Mouse (Mus musculus) neural tube, embryonic 15.5 days (tissue): ENCODE measurements around the gene Zeb2. TPM values are rescaled to one million over a fixed set of nuclear protein-coding genes. Genes with fewer than 3 reads are reported as not detected.

Source experiments
- ATAC-seq: fragments of 200-750 bp; cut with Nextera tagmentation; 2 replicates; pipeline ENCODE4 v1.8.0; 2017; ENCODE audit warnings: mild to moderate bottlenecking, moderate TSS enrichment, moderate library complexity; ENCODE audit not compliant: low FRiP score
- H3K27ac ChIP-seq: fragments of 300-500 bp; sonication (generic); replicated peaks from 2 replicates; pipeline ENCODE4 v1.5.1; 2015; ENCODE audit warnings: mild to moderate bottlenecking, inconsistent platforms
- H3K27me3 ChIP-seq: fragments of 300-500 bp; sonication (generic); replicated peaks from 2 replicates; pipeline ENCODE4 v1.6.1; 2015; ENCODE audit warnings: inconsistent platforms
- H3K36me3 ChIP-seq: fragments of 300-500 bp; sonication (generic); 2 replicates; pipeline ENCODE4 v1.6.1; 2015; ENCODE audit warnings: inconsistent platforms
- H3K4me1 ChIP-seq: fragments of 300-500 bp; sonication (generic); 2 replicates; pipeline ENCODE4 v1.6.1; 2015; ENCODE audit warnings: inconsistent platforms
- H3K4me2 ChIP-seq: fragments of 300-500 bp; sonication (generic); 2 replicates; pipeline ENCODE4 v1.6.1; 2015; ENCODE audit warnings: inconsistent platforms, mild to moderate bottlenecking, moderate library complexity
- H3K4me3 ChIP-seq: fragments of 300-500 bp; sonication (generic); replicated peaks from 2 replicates; pipeline ENCODE4 v1.5.1; 2015; ENCODE audit warnings: mild to moderate bottlenecking, inconsistent platforms
- H3K9ac ChIP-seq: fragments of 300-500 bp; sonication (generic); replicated peaks from 2 replicates; pipeline ENCODE4 v1.6.1; 2015; ENCODE audit warnings: mild to moderate bottlenecking, inconsistent platforms
- H3K9me3 ChIP-seq: fragments of 300-500 bp; sonication (generic); replicated peaks from 2 replicates; pipeline ENCODE4 v1.6.1; 2016; ENCODE audit warnings: inconsistent platforms
- WGBS: fragments of 180-500 bp; shearing (Covaris S2); methylation state at CpG from one replicate; pipeline ENCODE4 v1.1.7; 2015; ENCODE audit warnings: mixed read lengths; 5-methylcytosine and 5-hydroxymethylcytosine counted together
- polyA plus RNA-seq: library from polyadenylated mRNA; unstranded; fragments of >200 nt; fragmentation: Nextera tagmentation; extraction: Ambion mirVana; gene quantifications from 2 replicates; pipeline ENCODE4 v1.2.1, GENCODE M21; 2015

The Zeb2 gene
- polyA plus RNA-seq, 1 experiment from 2014 or later = 40.5 TPM

DNA sequence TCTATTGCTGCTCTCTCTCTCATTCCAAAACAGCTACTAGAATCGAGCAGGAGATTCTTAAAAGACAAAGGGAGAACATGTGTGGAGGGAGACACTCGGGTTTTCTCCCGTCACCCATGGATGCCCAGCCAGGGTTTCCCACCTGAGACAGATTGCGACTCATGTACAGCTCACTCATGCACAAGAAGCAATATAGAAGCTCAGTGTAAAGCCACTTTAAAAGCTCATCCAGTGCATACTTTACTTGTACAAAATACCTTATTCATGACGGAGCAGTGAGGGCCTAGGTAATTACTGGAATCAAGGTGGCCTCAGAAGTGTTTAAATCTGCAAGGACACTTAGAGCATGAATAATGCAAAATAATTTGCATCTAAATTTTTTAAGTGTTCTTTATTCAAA, 45.9 kb downstream of the Zeb2 start:
- Histone ChIP-seq H3K4me1 (peaks cover 10% of the 10 kb centered on the region; the same call in 1 of the 2 replicates), H3K4me3 (no peak overlapping the region), H3K36me3 (no peaks in the 10 kb centered on the region), H3K4me2 (no peak overlapping the region), H3K9ac (no peak overlapping the region), H3K27me3 (no peaks in the 10 kb centered on the region), H3K27ac (0 out of 2 replicates have a peak overlapping the region, but pooled peaks have one; percentile 38), H3K9me3 (no peaks in the 10 kb centered on the region)
- no peak for ATAC-seq
- WGBS = 38% methylated on average over 5 of the region's 5 CpGs

DNA sequence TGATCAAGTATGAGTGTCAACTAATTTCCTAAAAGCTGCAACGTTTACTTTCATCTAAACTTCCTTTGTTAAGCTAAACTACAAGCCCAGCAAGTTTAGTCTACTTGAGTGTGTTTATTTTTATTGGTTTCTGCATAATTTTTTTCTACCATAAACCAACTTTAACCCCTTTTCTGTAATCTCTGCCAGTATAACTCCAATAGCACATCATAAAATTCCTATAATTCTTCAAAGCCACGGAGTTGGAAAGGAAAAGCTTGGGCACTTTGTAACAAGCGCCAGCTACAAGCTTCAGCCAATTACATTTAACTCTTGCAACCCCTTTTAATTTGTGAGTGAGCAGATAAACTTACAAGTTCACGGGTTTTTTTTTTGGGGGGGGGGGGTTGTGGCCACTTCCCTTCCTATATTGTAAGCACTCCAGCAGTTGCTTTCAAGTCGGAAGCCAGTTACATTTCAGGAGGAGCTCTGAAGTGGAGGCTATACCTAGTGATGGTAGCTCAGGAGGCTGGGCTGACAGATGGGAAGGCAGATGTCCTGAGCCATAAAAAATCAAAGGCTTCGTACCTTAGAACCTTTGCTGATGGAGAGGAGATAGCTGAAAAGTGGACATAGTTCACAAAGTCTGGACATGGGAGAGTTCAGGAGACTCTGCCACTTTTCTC, 46.5 kb downstream of the Zeb2 start:
- no peak overlapping the region for H3K4me2 ChIP-seq
- WGBS = 47% methylated on average over 6 of the region's 6 CpGs

DNA sequence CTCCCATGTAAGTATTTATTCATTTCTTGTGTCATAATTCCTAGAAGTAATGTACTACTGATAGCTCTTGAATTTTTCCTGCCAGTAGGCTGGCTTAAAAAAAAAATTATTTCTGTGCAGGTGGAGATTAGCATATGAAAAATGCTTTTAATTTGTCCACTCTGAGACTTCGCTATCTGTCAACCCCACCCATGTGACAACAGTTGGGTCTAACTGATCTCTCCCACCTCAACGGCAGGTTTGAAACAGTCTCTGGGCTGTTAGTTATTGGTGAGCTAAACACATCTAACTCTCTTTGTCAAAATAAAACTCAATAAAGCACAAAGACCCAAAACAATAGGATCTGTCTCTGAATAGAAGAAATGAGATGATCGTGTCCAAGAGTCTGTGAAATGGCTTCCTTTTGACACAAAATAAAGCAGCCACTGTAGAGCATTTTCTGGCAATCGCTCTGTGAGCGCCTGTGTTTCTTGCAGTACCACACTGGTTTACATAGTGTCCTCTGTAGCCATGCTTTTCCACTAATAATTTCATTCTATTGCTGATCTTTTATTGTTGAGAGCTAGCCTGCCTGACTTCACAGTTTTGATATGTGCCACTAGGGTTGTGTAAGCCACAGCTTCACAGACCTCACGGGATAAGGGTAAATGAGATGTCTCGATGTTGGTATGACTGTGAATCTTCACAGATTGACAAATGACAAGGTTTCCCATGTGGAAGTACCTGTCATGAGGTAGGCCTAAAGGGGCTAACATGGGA, 48.2 kb downstream of the Zeb2 start:
- Histone ChIP-seq H3K27ac (no peak overlapping the region), H3K9me3 (no peaks in the 10 kb centered on the region), H3K4me2 (no peak overlapping the region), H3K4me3 (no peak overlapping the region), H3K36me3 (no peaks in the 10 kb centered on the region), H3K27me3 (no peaks in the 10 kb centered on the region), H3K4me1 (peaks cover 10% of the 10 kb centered on the region; the same call in 1 of the 2 replicates), H3K9ac (no peak overlapping the region)
- no peak for ATAC-seq
- 54% methylated on average over 7 of the region's 7 CpGs for WGBS

More for the DNA sequence above, 46.5 kb downstream of the Zeb2 start:
- peaks cover 10% of the 10 kb centered on the region; the same call in 1 of the 2 replicates for H3K4me1 ChIP-seq
- H3K9me3 ChIP-seq = no peaks in the 10 kb centered on the region
- no peaks in the 10 kb centered on the region for H3K36me3 ChIP-seq
- H3K27ac ChIP-seq = 0 out of 2 replicates have a peak overlapping the region, but pooled peaks have one; percentile 38
- H3K4me3 ChIP-seq = no peak overlapping the region
- ATAC-seq = no peak
- no peaks in the 10 kb centered on the region for H3K27me3 ChIP-seq
- H3K9ac ChIP-seq = no peak overlapping the region

- Histone ChIP-seq H3K9me3 (no peaks in the 10 kb centered on the region), H3K9ac (no peak overlapping the region), H3K4me3 (no peak overlapping the region), H3K4me1 (peaks cover 20% of the 10 kb centered on the region), H3K36me3 (no peaks in the 10 kb centered on the region), H3K4me2 (no peak overlapping the region), H3K27me3 (no peaks in the 10 kb centered on the region), H3K27ac (no peak overlapping the region)
- no peak for ATAC-seq
- 27% methylated on average over 5 of the region's 5 CpGs for WGBS
Observed at GRCm38 (mm10) chr2:45067116-45067515, 50.1 kb downstream of the Zeb2 start.

- peaks cover 41% of the 10 kb centered on the region for H3K4me1 ChIP-seq
- H3K4me3 ChIP-seq = no peak overlapping the region
- no peaks in the 10 kb centered on the region for H3K27me3 ChIP-seq
- H3K4me2 ChIP-seq = no peak overlapping the region
- 14% methylated on average over 7 of the region's 7 CpGs for WGBS
- no peak for ATAC-seq
- no peaks in the 10 kb centered on the region for H3K9me3 ChIP-seq
- no peaks in the 10 kb centered on the region for H3K36me3 ChIP-seq
- no peak overlapping the region for H3K27ac ChIP-seq
- no peak overlapping the region for H3K9ac ChIP-seq
Observed at GRCm38 (mm10) chr2:45063300-45063890, 53.8 kb downstream of the Zeb2 start.

DNA sequence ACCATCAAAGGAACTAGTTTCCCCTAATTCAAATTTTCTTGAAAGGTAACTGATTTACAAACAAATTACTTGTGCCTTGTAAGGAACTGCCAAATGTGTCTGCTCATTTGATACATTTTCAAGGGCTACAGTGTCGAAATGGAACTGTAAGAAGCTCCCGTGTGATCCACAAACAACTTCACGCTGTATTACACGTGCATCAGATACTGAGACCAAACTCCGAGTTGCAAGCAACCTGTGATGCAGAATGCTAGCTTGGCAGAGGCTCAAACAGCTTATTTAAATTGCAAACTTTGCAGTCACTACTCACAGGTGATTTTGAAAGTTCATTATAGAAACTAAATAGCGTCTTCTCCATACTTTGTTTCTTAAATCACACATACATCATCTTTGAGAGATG, 55.1 kb downstream of the Zeb2 start:
- Histone ChIP-seq H3K27ac (no peak overlapping the region), H3K4me2 (no peak overlapping the region), H3K27me3 (no peaks in the 10 kb centered on the region), H3K4me1 (peaks cover 38% of the 10 kb centered on the region), H3K9ac (no peak overlapping the region), H3K9me3 (no peaks in the 10 kb centered on the region), H3K36me3 (no peaks in the 10 kb centered on the region), H3K4me3 (no peak overlapping the region)
- WGBS = 44% methylated on average over 6 of the region's 6 CpGs
- ATAC-seq = no peak

DNA sequence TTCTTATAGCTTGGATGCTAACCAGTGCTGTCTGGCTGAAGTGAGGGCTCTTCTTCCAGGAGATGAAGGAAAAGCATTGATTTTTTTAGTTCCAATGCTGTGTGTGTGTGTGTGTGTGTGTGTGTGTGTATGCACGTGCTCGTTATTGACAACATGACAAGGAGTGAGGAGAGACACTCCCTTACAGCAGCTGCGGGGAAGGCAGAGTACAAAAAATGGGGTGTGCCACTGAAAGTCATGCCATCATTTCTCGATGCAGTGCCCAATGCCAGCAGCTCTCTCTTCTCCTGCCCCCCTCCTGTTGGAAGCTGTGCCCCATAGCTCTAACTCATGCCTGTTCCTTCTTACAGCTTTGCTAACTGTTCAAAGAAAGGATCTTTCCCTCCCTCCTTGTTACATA, 56.4 kb downstream of the Zeb2 start:
- 0 out of 2 replicates have a peak, but pooled peaks have one; percentile 12 for ATAC-seq

DNA sequence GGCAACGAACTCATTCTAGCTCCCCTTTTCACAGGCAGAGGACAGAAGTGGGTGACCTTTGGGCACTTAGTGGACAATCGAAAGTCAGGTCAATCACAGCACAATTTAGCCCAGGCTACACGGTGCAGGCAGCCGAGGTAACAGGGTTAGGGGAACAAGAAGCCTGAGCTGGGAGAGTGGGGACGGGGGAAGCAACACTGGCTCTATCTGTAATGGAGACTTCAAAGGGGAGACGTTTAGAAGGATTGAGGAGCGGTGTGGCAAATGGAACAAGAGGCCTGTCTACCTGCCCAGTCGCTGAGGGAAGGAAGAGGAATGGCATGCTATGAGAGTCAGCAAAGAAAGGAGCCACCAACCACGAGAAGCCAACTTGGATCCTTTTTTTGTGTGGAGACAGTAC, 57.0 kb downstream of the Zeb2 start:
- Histone ChIP-seq H3K4me1 (peaks cover 53% of the 10 kb centered on the region), H3K27ac (no peak overlapping the region), H3K4me2 (no peak overlapping the region), H3K9ac (no peak overlapping the region), H3K36me3 (no peaks in the 10 kb centered on the region), H3K4me3 (no peak overlapping the region), H3K9me3 (no peaks in the 10 kb centered on the region), H3K27me3 (no peaks in the 10 kb centered on the region)
- ATAC-seq = no peak
- 72% methylated on average over 9 of the region's 9 CpGs for WGBS

More for the DNA sequence above, 56.4 kb downstream of the Zeb2 start:
- no peaks in the 10 kb centered on the region for H3K27me3 ChIP-seq
- peaks cover 48% of the 10 kb centered on the region for H3K4me1 ChIP-seq
- no peak overlapping the region for H3K4me2 ChIP-seq
- no peak overlapping the region for H3K9ac ChIP-seq
- 69% methylated on average over 4 of the region's 4 CpGs for WGBS
- no peak overlapping the region for H3K27ac ChIP-seq
- H3K36me3 ChIP-seq = no peaks in the 10 kb centered on the region
- no peaks in the 10 kb centered on the region for H3K9me3 ChIP-seq
- H3K4me3 ChIP-seq = no peak overlapping the region

DNA sequence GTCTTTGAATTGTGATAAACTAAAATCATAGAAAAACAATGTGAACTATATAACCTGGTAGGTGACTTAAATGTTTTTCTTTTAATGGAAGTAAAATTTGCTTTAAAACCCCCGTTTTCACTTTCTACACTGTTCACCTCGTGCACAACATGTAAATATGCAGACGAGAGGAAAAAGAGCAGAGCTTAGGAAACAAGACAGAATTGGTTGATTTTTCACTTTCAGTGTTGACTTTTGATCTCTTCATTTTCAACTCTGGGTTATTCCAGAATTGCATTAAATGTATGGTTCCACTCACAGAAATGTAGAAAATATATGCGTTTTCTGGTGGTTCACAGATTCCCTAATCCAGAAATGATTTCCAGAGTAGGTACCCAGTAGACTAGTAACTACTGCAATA, 57.6 kb downstream of the Zeb2 start:
- Histone ChIP-seq H3K9ac (no peak overlapping the region), H3K27ac (no peak overlapping the region), H3K4me2 (no peak overlapping the region), H3K36me3 (no peaks in the 10 kb centered on the region), H3K9me3 (no peaks in the 10 kb centered on the region), H3K4me1 (peaks cover 57% of the 10 kb centered on the region), H3K4me3 (no peak overlapping the region), H3K27me3 (no peaks in the 10 kb centered on the region)
- 89% methylated on average over 4 of the region's 4 CpGs for WGBS
- no peak for ATAC-seq

- Histone ChIP-seq H3K36me3 (no peaks in the 10 kb centered on the region), H3K9ac (no peak overlapping the region), H3K27me3 (no peaks in the 10 kb centered on the region), H3K9me3 (no peaks in the 10 kb centered on the region), H3K4me1 (peaks cover 63% of the 10 kb centered on the region), H3K4me2 (no peak overlapping the region), H3K27ac (no peak overlapping the region), H3K4me3 (no peak overlapping the region)
- WGBS = 54% methylated on average over 12 of the region's 12 CpGs
- no peak for ATAC-seq
Observed at GRCm38 (mm10) chr2:45059010-45059409, 58.2 kb downstream of the Zeb2 start.

- H3K4me2 ChIP-seq = no peak overlapping the region
- H3K4me1 ChIP-seq = peaks cover 59% of the 10 kb centered on the region
- H3K27me3 ChIP-seq = no peaks in the 10 kb centered on the region
- no peak overlapping the region for H3K4me3 ChIP-seq
- no peaks in the 10 kb centered on the region for H3K9me3 ChIP-seq
- ATAC-seq = no peak
- H3K36me3 ChIP-seq = no peaks in the 10 kb centered on the region
- H3K27ac ChIP-seq = no peak overlapping the region
- 73% methylated on average over 9 of the region's 9 CpGs for WGBS
- H3K9ac ChIP-seq = no peak overlapping the region
Observed at GRCm38 (mm10) chr2:45058183-45058582, 59.0 kb downstream of the Zeb2 start.
